Mouse (Mus musculus): ENCODE measurements around the gene Lrrc27.

The Lrrc27 gene

GRCm38 (mm10) chr7:139235651-139236358 lies 23.0 kb downstream of the Lrrc27 start:
- no peak for DNase-seq (ENCODE audit: low spot score in 2 of 2)

- DNase-seq (ENCODE audit: low spot score in 2 of 2), result no peak
Measured at GRCm38 (mm10) chr7:139239432-139239831, 26.6 kb downstream of the Lrrc27 start.

- no peak for DNase-seq (ENCODE audit: low spot score in 2 of 2)
Measured at GRCm38 (mm10) chr7:139246086-139246485, 33.3 kb downstream of the Lrrc27 start.

- DNase-seq (ENCODE audit: low spot score in 2 of 2), result peak in 1 of 2 experiments; percentile 49
Measured at GRCm38 (mm10) chr7:139246931-139247880, 34.4 kb downstream of the Lrrc27 start.

- DNase-seq (ENCODE audit: low spot score in 2 of 2), result peak; percentile 74 to 82
Measured at GRCm38 (mm10) chr7:139247881-139248614, 35.3 kb downstream of the Lrrc27 start, which contains the start of gene Pwwp2b. Gene Pwwp2b (plus strand): TSS chr7:139248482.

GRCm38 (mm10) chr7:139248615-139249405 lies 36.0 kb downstream of the Lrrc27 start:
- no peak for DNase-seq (ENCODE audit: low spot score in 2 of 2)

- no peak for DNase-seq (ENCODE audit: low spot score in 2 of 2)
Measured at GRCm38 (mm10) chr7:139249406-139250210, 36.8 kb downstream of the Lrrc27 start.

GRCm38 (mm10) chr7:139251881-139252301 lies 39.1 kb downstream of the Lrrc27 start:
- peak in 1 of 2 experiments; percentile 66 for DNase-seq (ENCODE audit: low spot score in 2 of 2)

- no peak for DNase-seq (ENCODE audit: low spot score in 2 of 2)
Measured at GRCm38 (mm10) chr7:139252566-139252965, 39.8 kb downstream of the Lrrc27 start.

- no peak for DNase-seq (ENCODE audit: low spot score in 2 of 2)
Measured at GRCm38 (mm10) chr7:139252986-139253385, 40.2 kb downstream of the Lrrc27 start.

GRCm38 (mm10) chr7:139253462-139253861 lies 40.7 kb downstream of the Lrrc27 start:
- DNase-seq (ENCODE audit: low spot score in 2 of 2), result no peak

GRCm38 (mm10) chr7:139254626-139255025 lies 41.8 kb downstream of the Lrrc27 start:
- DNase-seq (ENCODE audit: low spot score in 2 of 2), result no peak

GRCm38 (mm10) chr7:139257752-139258542 lies 45.2 kb downstream of the Lrrc27 start:
- DNase-seq (ENCODE audit: low spot score in 2 of 2), result peak in 1 of 2 experiments; percentile 58

- no peak for DNase-seq (ENCODE audit: low spot score in 2 of 2)
Measured at GRCm38 (mm10) chr7:139264337-139264736, 51.5 kb downstream of the Lrrc27 start.

GRCm38 (mm10) chr7:139265634-139266033 lies 52.8 kb downstream of the Lrrc27 start:
- DNase-seq (ENCODE audit: low spot score in 2 of 2), result no peak

GRCm38 (mm10) chr7:139266431-139266830 lies 53.6 kb downstream of the Lrrc27 start:
- DNase-seq (ENCODE audit: low spot score in 2 of 2), result no peak

- DNase-seq (ENCODE audit: low spot score in 2 of 2), result no peak
Measured at GRCm38 (mm10) chr7:139266886-139267870, 54.4 kb downstream of the Lrrc27 start.

- no peak for DNase-seq (ENCODE audit: low spot score in 2 of 2)
Measured at GRCm38 (mm10) chr7:139270738-139271137, 58.0 kb downstream of the Lrrc27 start.

All from urinary bladder, postnatal 4 days (tissue).